Mouse (Mus musculus) neural tube, embryonic 13.5 days (tissue): ENCODE results near the gene Klf17. TPM values are rescaled to one million over a fixed set of nuclear protein-coding genes. Genes with fewer than 3 reads are reported as not detected.

ENCODE experiments used
- ATAC-seq: fragments of 200-750 bp; cut with Nextera tagmentation; 2 replicates; pipeline ENCODE4 v1.8.0; 2017; ENCODE audit warnings: low read depth, mild to moderate bottlenecking, moderate TSS enrichment, moderate library complexity
- H3K27ac ChIP-seq: fragments of 300-500 bp; sonication (generic); replicated peaks from 2 replicates; pipeline ENCODE4 v1.5.1; 2015; ENCODE audit warnings: moderate library complexity, mild to moderate bottlenecking, inconsistent platforms
- H3K27me3 ChIP-seq: fragments of 300-500 bp; sonication (generic); 2 replicates; pipeline ENCODE4 v1.6.1; 2015; ENCODE audit warnings: mild to moderate bottlenecking, inconsistent platforms
- H3K36me3 ChIP-seq: fragments of 300-500 bp; sonication (generic); 2 replicates; pipeline ENCODE4 v1.6.1; 2015; ENCODE audit warnings: mild to moderate bottlenecking, inconsistent platforms
- H3K4me1 ChIP-seq: fragments of 300-500 bp; sonication (generic); replicated peaks from 2 replicates; pipeline ENCODE4 v1.6.1; 2015; ENCODE audit warnings: inconsistent platforms
- H3K4me2 ChIP-seq: fragments of 300-500 bp; sonication (generic); 2 replicates; pipeline ENCODE4 v1.6.1; 2015; ENCODE audit warnings: inconsistent platforms, mild to moderate bottlenecking, moderate library complexity
- H3K4me3 ChIP-seq: fragments of 300-500 bp; sonication (generic); 2 replicates; pipeline ENCODE4 v1.5.1; 2015; ENCODE audit warnings: mild to moderate bottlenecking, inconsistent platforms
- H3K9ac ChIP-seq: fragments of 300-500 bp; sonication (generic); 2 replicates; pipeline ENCODE4 v1.6.1; 2015; ENCODE audit warnings: moderate library complexity, mild to moderate bottlenecking, inconsistent platforms
- H3K9me3 ChIP-seq: fragments of 300-500 bp; sonication (generic); 2 replicates; pipeline ENCODE4 v1.6.1; 2016; ENCODE audit warnings: inconsistent platforms
- WGBS: fragments of 180-500 bp; shearing (Covaris S2); methylation state at CpG from one replicate; pipeline ENCODE4 v1.1.7; 2015; 5-methylcytosine and 5-hydroxymethylcytosine counted together
- polyA plus RNA-seq: library from polyadenylated mRNA; unstranded; fragments of >200 nt; fragmentation: Nextera tagmentation; extraction: Ambion mirVana; gene quantifications from 2 replicates; pipeline ENCODE4 v1.2.1, GENCODE M21; 2015

Gene Klf17
- polyA plus RNA-seq, 1 experiment from 2014 or later: not detected

DNA sequence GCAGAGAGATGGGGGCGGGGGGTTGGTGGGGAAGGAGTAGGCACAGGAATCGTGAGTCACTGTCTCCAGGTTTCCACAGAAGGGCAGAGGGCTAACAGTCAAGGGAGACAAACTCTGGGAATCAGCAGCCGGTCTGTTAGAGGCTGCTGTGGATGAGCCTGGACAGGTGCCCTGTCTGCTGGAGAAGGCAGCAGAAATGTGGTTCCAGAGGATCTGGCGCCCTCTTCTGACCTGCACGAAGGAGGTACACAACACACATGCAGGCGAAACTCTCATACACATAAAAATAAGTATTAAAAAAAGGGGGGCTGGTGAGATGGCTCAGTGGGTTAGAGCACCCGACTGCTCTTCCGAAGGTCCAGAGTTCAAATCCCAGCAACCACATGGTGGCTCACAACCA lies 27.9 kb downstream of the Klf17 start:
- H3K4me2 ChIP-seq: no peak overlapping the region
- ATAC-seq: no peak
- no peak overlapping the region for H3K27ac ChIP-seq
- no peaks in the 10 kb centered on the region for H3K36me3 ChIP-seq
- 52% methylated on average over 8 of the region's 8 CpGs for WGBS
- H3K9me3 ChIP-seq: no peaks in the 10 kb centered on the region
- H3K9ac ChIP-seq: no peak overlapping the region
- H3K4me1 ChIP-seq: no peaks in the 10 kb centered on the region
- H3K4me3 ChIP-seq: no peak overlapping the region
- no peaks in the 10 kb centered on the region for H3K27me3 ChIP-seq

DNA sequence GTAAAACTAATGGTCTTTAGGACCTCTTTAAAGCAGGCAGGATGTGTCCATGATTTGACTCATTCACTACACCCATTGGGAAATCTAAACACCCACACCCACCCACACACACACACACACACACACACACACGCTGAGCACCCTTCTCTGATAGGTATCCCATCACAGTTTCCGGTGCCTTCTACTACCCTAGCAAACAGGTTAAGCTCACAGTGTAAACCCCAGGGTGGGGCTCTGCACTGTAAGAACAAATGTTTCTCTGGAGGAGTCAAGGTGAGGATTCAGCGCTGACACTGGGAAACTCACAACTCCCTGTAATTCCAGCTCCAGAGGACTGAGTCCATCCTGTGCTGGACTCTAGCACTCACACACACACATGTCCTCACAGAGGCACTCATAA lies 33.5 kb downstream of the Klf17 start:
- no peaks in the 10 kb centered on the region for H3K9me3 ChIP-seq
- no peak overlapping the region for H3K27ac ChIP-seq
- H3K27me3 ChIP-seq: no peaks in the 10 kb centered on the region
- H3K36me3 ChIP-seq: no peaks in the 10 kb centered on the region
- H3K4me2 ChIP-seq: no peak overlapping the region
- H3K4me3 ChIP-seq: no peak overlapping the region
- no peak for ATAC-seq
- H3K4me1 ChIP-seq: no peaks in the 10 kb centered on the region
- WGBS: 78% methylated on average over 3 of the region's 3 CpGs
- no peak overlapping the region for H3K9ac ChIP-seq

DNA sequence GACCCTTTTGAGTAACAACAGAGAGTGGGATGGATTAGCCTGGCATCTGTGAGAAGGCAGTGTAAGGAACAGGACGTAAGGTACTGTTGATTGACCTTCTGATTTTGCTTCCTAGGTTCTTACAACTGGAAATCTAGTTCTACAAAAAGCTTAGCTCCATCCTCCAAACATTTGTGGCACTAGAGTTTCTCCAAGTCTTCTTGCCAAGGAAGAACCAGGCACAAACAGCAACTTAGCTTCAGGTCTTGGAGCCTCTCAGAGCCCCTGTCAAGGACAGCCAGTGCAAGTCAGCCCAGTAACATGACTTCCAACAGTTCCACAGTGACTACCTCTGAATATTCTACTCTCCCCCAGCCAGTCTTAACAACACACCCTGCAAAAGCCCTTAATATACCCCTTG lies 41.3 kb downstream of the Klf17 start, which contains the start of gene Gm12845:
TSS of gene Gm12845 (plus strand) at position 301 of the 400 bp plus-strand sequence.
- no peak within 1 kb of the TSS for H3K9ac ChIP-seq
- H3K27me3 ChIP-seq: no peaks in the 10 kb centered on the region
- H3K36me3 ChIP-seq: no peaks in the 10 kb centered on the region
- no peaks in the 10 kb centered on the region for H3K9me3 ChIP-seq
- no peak within 1 kb of the TSS for H3K4me2 ChIP-seq
- H3K4me1 ChIP-seq: no peaks in the 10 kb centered on the region
- 87% methylated on average over 1 of the region's 1 CpGs for WGBS
- no peak for ATAC-seq
- H3K27ac ChIP-seq: no peak within 1 kb of the TSS
- H3K4me3 ChIP-seq: no peak within 1 kb of the TSS

DNA sequence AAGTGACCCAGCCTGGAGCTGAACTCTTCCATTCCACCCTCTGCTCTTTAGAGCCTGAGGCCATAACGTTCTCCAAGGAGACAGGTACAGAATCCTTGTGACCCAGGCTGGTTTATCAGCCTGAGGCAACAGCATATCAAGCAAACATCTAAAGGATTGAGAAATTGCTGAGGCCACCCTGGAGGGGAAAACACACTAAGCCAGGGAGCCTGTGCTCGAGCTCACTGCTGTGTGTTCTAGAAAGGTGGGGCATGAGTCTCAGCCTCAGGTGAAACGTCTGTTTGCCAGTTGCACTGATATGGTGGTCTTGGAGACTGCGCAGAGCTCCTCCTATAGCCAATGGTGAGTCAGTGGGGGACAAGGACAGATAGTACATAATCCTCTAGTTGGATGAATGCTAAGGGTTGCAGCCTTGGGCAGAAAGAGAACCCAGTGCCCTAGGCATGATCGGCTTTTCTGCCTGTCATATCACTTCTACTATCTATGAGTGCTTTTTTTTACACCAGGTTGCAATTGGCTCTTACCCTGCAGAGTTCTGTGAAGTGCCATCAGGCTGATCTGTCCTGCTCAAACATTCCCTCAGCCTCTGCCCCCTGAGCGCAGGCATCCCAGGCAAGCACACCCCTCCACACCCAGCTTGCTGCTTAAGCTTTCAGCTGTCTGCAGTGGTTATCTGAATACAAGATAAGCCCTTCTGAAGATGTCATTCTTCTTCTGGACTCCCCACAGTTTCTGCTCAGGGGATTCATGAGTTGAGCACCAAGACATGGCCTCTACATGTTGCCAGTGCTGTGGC lies 51.9 kb downstream of the Klf17 start:
- Histone ChIP-seq H3K27ac (no peak overlapping the region), H3K9ac (no peak overlapping the region), H3K36me3 (no peaks in the 10 kb centered on the region), H3K27me3 (no peaks in the 10 kb centered on the region), H3K4me2 (no peak overlapping the region), H3K4me3 (no peak overlapping the region), H3K9me3 (no peaks in the 10 kb centered on the region), H3K4me1 (no peaks in the 10 kb centered on the region)
- no peak for ATAC-seq
- 80% methylated on average over 6 of the region's 6 CpGs for WGBS

DNA sequence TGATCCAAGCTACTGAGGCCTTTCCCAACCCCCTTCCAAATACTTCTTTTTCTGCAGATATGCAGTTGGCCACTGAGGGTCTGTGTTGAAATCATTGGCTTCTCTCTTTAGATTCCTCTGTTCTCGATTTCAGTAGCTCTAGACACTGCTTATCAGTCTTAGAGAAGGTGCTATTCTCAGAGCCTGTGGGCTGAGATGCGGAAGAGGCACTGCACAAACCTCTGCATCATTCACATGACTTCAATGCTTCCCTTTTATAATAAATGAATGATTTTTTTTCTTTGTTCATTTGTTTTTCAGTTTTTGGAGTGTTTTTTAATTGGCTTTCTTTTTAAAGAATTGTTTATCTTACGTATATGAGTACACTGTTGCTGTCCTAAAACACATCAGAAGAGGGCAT lies 53.1 kb downstream of the Klf17 start:
- Histone ChIP-seq H3K9me3 (no peaks in the 10 kb centered on the region), H3K9ac (no peak overlapping the region), H3K4me3 (no peak overlapping the region), H3K4me1 (no peaks in the 10 kb centered on the region), H3K36me3 (no peaks in the 10 kb centered on the region), H3K4me2 (no peak overlapping the region), H3K27me3 (no peaks in the 10 kb centered on the region), H3K27ac (no peak overlapping the region)
- ATAC-seq: no peak
- 80% methylated on average over 3 of the region's 3 CpGs for WGBS

DNA sequence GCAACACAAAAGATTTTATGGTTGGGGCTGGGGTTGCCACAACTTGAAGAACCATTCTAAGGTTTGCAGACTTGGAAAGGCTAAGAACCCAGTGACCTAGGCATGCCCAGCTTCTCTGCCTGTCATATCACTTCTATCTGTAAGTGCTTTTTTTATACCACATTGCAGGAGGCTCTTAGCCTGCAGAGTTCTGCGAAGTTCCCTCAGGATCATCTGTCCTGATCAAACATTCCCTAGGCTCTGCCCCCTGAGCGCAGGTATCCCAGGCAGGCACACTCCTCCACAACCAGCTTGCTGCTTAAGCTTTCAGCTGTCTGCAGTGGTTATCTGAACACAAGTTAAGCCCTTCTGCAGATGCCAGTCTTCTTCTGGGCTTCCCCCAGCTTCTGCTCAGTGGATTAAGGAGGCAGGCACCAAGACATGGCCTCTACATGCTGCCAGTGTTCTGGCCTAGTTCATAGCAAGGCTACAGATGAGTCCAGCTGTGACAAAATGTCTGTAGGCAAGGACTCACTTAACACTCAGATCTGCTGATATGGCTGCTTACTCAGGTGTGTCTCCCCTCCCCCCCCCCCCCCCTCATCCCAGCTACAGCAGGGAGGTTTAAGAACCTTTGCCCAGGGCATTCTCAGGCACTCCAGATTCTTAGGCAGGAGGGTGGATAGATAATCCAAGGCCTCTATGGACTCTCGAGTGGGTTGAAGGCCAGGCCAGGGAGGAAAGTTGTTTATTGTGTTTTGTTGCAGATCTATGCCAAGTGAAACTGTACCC lies 56.5 kb downstream of the Klf17 start:
- Histone ChIP-seq H3K36me3 (no peaks in the 10 kb centered on the region), H3K4me2 (no peak overlapping the region)
- WGBS: 83% methylated on average over 3 of the region's 3 CpGs

More for the DNA sequence above, 56.5 kb downstream of the Klf17 start:
- Histone ChIP-seq H3K27ac (no peak overlapping the region), H3K4me1 (no peaks in the 10 kb centered on the region), H3K27me3 (no peaks in the 10 kb centered on the region), H3K4me3 (no peak overlapping the region), H3K9ac (no peak overlapping the region), H3K9me3 (no peaks in the 10 kb centered on the region)
- no peak for ATAC-seq

Other genes with a start within 250 kb of the Klf17 start
- gene Eri3, start 215.3 kb downstream of the Klf17 start, polyA plus RNA-seq: 174 and 179 TPM in 2 replicates
- 67.3 and 70.8 TPM in 2 replicates for gene Dmap1, start 83.4 kb downstream of the Klf17 start, polyA plus RNA-seq
- gene Gm12845, start 41.2 kb downstream of the Klf17 start, polyA plus RNA-seq: not detected in 2 replicates
- 29.1 and 31.1 TPM in 2 replicates for gene Slc6a9, start 68.9 kb upstream of the Klf17 start, polyA plus RNA-seq
- 1.7 and 2.5 TPM in 2 replicates for gene Ccdc24, start 106.9 kb upstream of the Klf17 start, polyA plus RNA-seq
- 43.7 and 45.5 TPM in 2 replicates for gene B4galt2, start 117.8 kb upstream of the Klf17 start, polyA plus RNA-seq
- 442 and 475 TPM in 2 replicates for gene Atp6v0b, start 121.7 kb upstream of the Klf17 start, polyA plus RNA-seq
- gene Dph2, start 126.4 kb upstream of the Klf17 start, polyA plus RNA-seq: 21.3 and 22.0 TPM in 2 replicates
- gene Ipo13, start 149.4 kb upstream of the Klf17 start, polyA plus RNA-seq: 64.9 and 65.3 TPM in 2 replicates
- 1.0 and 1.5 TPM in 2 replicates for gene Artn, start 164.1 kb upstream of the Klf17 start, polyA plus RNA-seq